Mouse (Mus musculus) B cell, adult 67 days (primary cell): ENCODE results near the gene Tmem215. TPM values are rescaled to one million over a fixed set of nuclear protein-coding genes. Genes with fewer than 3 reads are reported as not detected.

Source experiments
- total RNA-seq, 2 experiments: library from RNA; stranded (reverse); gene quantifications; 4 replicates each; pipeline ENCODE4 v1.2.4; 2023

Gene Tmem215
- not detected for total RNA-seq

GRCm38 (mm10) chr4:40471880-40472279, at the start of gene Tmem215:
Gene Tmem215, plus strand, starts transcription at chr4:40472180.

Other genes starting within 250 kb of the Tmem215 start
- gene Ddx58, start 232.4 kb upstream of the Tmem215 start, total RNA-seq = 100 to 1,000 TPM; 108 to 129 TPM
- 10 to 100 TPM; 48.1 to 58.9 TPM for gene Smim27, start 202.6 kb upstream of the Tmem215 start, total RNA-seq
- gene Topors, start 202.3 kb upstream of the Tmem215 start, total RNA-seq = 10 to 100 TPM; 37.3 to 38.0 TPM
- gene Ndufb6, start 192.8 kb upstream of the Tmem215 start, total RNA-seq = 10 to 100 TPM; 28.7 to 31.4 TPM
- 10 to 100 TPM; 30.0 to 33.3 TPM for gene Aptx, start 231.0 kb downstream of the Tmem215 start, total RNA-seq
- gene Dnaja1, start 250.0 kb downstream of the Tmem215 start, total RNA-seq = 100 to 1,000 TPM; 218 to 520 TPM